Mouse (Mus musculus) MEL (cell line): ENCODE results near the gene Izumo1. TPM values are rescaled to one million over a fixed set of nuclear protein-coding genes. Genes with fewer than 3 reads are reported as not detected.

Experiments used
- DNase-seq: peaks from one replicate; pipeline ENCODE4 v3.0.0; 2011; ENCODE audit warnings: low read depth, low spot score
- H3K27ac ChIP-seq: 2 replicates; pipeline ENCODE4 v1.5.1; 2012; ENCODE audit warnings: low read depth, mild to moderate bottlenecking, control low read depth, low read length, moderate library complexity; ENCODE audit not compliant: control insufficient read depth
- H3K27me3 ChIP-seq, 2 experiments: fragments of 150-350 bp in 1 of 2; sonication (generic) in 1 of 2; 2 replicates each; pipeline ENCODE4 v1.6.1; 2012; ENCODE audit warnings: low read length in 2 of 2, mild to moderate bottlenecking in 2 of 2, improper control_type of control experiment in 1 of 2, moderate library complexity in 1 of 2; ENCODE audit not compliant: insufficient read depth in 2 of 2, control insufficient read depth in 1 of 2
- H3K36me3 ChIP-seq, 2 experiments: 2 replicates each; pipeline ENCODE4 v1.6.1; 2012 to 2014; ENCODE audit warnings: low read length in 2 of 2, improper control_type of control experiment in 1 of 2, inconsistent platforms in 1 of 2, mild to moderate bottlenecking in 1 of 2; ENCODE audit not compliant: insufficient read depth in 2 of 2, control insufficient read depth in 1 of 2
- H3K4me1 ChIP-seq, 2 experiments: fragments of 150-350 bp in 1 of 2; sonication (generic) in 1 of 2; 2 replicates each; pipeline ENCODE4 v1.6.1; 2012; ENCODE audit warnings: low read length in 2 of 2, improper control_type of control experiment in 1 of 2, mild to moderate bottlenecking in 1 of 2; ENCODE audit not compliant: insufficient read depth in 2 of 2, control insufficient read depth in 1 of 2
- H3K4me3 ChIP-seq, 2 experiments: fragments of 150-350 bp in 1 of 2; sonication (generic) in 1 of 2; 2 replicates each; pipeline ENCODE4 v1.5.1; 2012; ENCODE audit warnings: low read depth in 2 of 2, low read length in 2 of 2, mild to moderate bottlenecking in 2 of 2, moderate library complexity in 2 of 2, control low read depth in 1 of 2, improper control_type of control experiment in 1 of 2; ENCODE audit not compliant: control insufficient read depth in 1 of 2, insufficient read depth in 1 of 2
- H3K79me2 ChIP-seq: 2 replicates; pipeline ENCODE4 v1.6.1; 2012; ENCODE audit warnings: mild to moderate bottlenecking, low read length, moderate library complexity; ENCODE audit not compliant: control insufficient read depth, poor library complexity, insufficient read depth
- H3K9ac ChIP-seq: 2 replicates; pipeline ENCODE4 v1.6.1; 2012; ENCODE audit warnings: low read depth, mild to moderate bottlenecking, control low read depth, low read length, moderate library complexity; ENCODE audit not compliant: control insufficient read depth, poor library complexity, severe bottlenecking
- H3K9me3 ChIP-seq: fragments of 150-350 bp; sonication (generic); replicated peaks from 2 replicates; pipeline ENCODE4 v1.6.1; 2012; ENCODE audit warnings: mild to moderate bottlenecking, low read length, improper control_type of control experiment, moderate library complexity; ENCODE audit not compliant: insufficient read depth
- CHD2 ChIP-seq: IDR thresholded peaks from 2 replicates; pipeline ENCODE4 v1.6.1; 2011; ENCODE audit warnings: low read length, improper control_type of control experiment
- EP300 ChIP-seq, 2 experiments: IDR thresholded peaks; 2 replicates each; pipeline ENCODE4 v1.6.1; 2011; ENCODE audit warnings: improper control_type of control experiment in 2 of 2, low read length in 2 of 2, low read depth in 1 of 2, mild to moderate bottlenecking in 1 of 2
- ETS1 ChIP-seq: IDR thresholded peaks from 2 replicates; pipeline ENCODE4 v1.6.1; 2012; ENCODE audit warnings: low read depth, mild to moderate bottlenecking, inconsistent platforms, low read length, improper control_type of control experiment, moderate library complexity
- GATA1 ChIP-seq: IDR thresholded peaks from 2 replicates; pipeline ENCODE4 v1.6.1; 2011; ENCODE audit warnings: low read depth, low read length, improper control_type of control experiment
- HCFC1 ChIP-seq: IDR thresholded peaks from 2 replicates; pipeline ENCODE4 v1.6.1; 2012; ENCODE audit warnings: low read depth, mild to moderate bottlenecking, inconsistent platforms, low read length, improper control_type of control experiment, moderate library complexity
- KAT2A ChIP-seq: conservative IDR thresholded peaks from 2 replicates; pipeline ENCODE4 v1.6.1; 2012; ENCODE audit warnings: low read depth, low read length, improper control_type of control experiment, inconsistent platforms
- MAFK ChIP-seq: IDR thresholded peaks from 2 replicates; pipeline ENCODE4 v1.6.1; 2011; ENCODE audit warnings: low read depth, mild to moderate bottlenecking, low read length, improper control_type of control experiment, borderline replicate concordance
- MAZ ChIP-seq: IDR thresholded peaks from 2 replicates; pipeline ENCODE4 v1.6.1; 2012; ENCODE audit warnings: low read depth, mild to moderate bottlenecking, inconsistent platforms, low read length, improper control_type of control experiment
- MEF2A ChIP-seq: IDR thresholded peaks from 2 replicates; pipeline ENCODE4 v1.6.1; 2014; ENCODE audit warnings: low read depth, mild to moderate bottlenecking, inconsistent platforms, low read length, improper control_type of control experiment; ENCODE audit not compliant: poor library complexity, insufficient replicate concordance, severe bottlenecking; ENCODE audit errors: extremely low read depth
- MXI1 ChIP-seq: IDR thresholded peaks from 2 replicates; pipeline ENCODE4 v1.6.1; 2011; ENCODE audit warnings: mild to moderate bottlenecking, low read depth, low read length, improper control_type of control experiment
- MYB ChIP-seq: IDR thresholded peaks from 2 replicates; pipeline ENCODE4 v1.6.1; 2011; ENCODE audit warnings: mild to moderate bottlenecking, low read depth, low read length, improper control_type of control experiment
- MYC ChIP-seq: IDR thresholded peaks from 2 replicates; pipeline ENCODE4 v1.6.1; 2011; ENCODE audit warnings: low read depth, mild to moderate bottlenecking, low read length, improper control_type of control experiment, moderate library complexity
- NRF1 ChIP-seq: IDR thresholded peaks from 2 replicates; pipeline ENCODE4 v1.6.1; 2014; ENCODE audit warnings: low read depth, mild to moderate bottlenecking, inconsistent platforms, low read length, improper control_type of control experiment, moderate library complexity; ENCODE audit not compliant: poor library complexity, insufficient read depth, severe bottlenecking
- RCOR1 ChIP-seq: IDR thresholded peaks from 2 replicates; pipeline ENCODE4 v1.6.1; 2012; ENCODE audit warnings: low read depth, mild to moderate bottlenecking, inconsistent platforms, low read length, improper control_type of control experiment
- SIN3A ChIP-seq: IDR thresholded peaks from 2 replicates; pipeline ENCODE4 v1.6.1; 2012; ENCODE audit warnings: low read length, improper control_type of control experiment, inconsistent platforms
- TBP ChIP-seq: IDR thresholded peaks from 2 replicates; pipeline ENCODE4 v1.8.0; 2011; ENCODE audit warnings: low read depth, low read length, improper control_type of control experiment
- TCF12 ChIP-seq: IDR thresholded peaks from 2 replicates; pipeline ENCODE4 v1.6.1; 2014; ENCODE audit warnings: low read depth, mild to moderate bottlenecking, inconsistent platforms, low read length, improper control_type of control experiment, moderate library complexity
- USF1 ChIP-seq: IDR thresholded peaks from 2 replicates; pipeline ENCODE4 v1.6.1; 2014; ENCODE audit warnings: low read depth, mild to moderate bottlenecking, inconsistent platforms, low read length, improper control_type of control experiment, moderate library complexity
- USF2 ChIP-seq, 2 experiments: IDR thresholded peaks; 2 replicates each; pipeline ENCODE4 v1.6.1; 2011 to 2012; ENCODE audit warnings: improper control_type of control experiment in 2 of 2, low read length in 2 of 2, borderline replicate concordance in 1 of 2, inconsistent platforms in 1 of 2, low read depth in 1 of 2, mild to moderate bottlenecking in 1 of 2; ENCODE audit not compliant: insufficient read depth in 1 of 2
- ZC3H11A ChIP-seq: IDR thresholded peaks from 2 replicates; pipeline ENCODE4 v1.6.1; 2012; ENCODE audit warnings: low read depth, mild to moderate bottlenecking, inconsistent platforms, low read length, improper control_type of control experiment
- ZMIZ1 ChIP-seq: IDR thresholded peaks from 2 replicates; pipeline ENCODE4 v1.6.1; 2012; ENCODE audit warnings: low read depth, mild to moderate bottlenecking, inconsistent platforms, low read length, improper control_type of control experiment, moderate library complexity
- ZNF384 ChIP-seq: IDR thresholded peaks from 2 replicates; pipeline ENCODE4 v1.6.1; 2012; ENCODE audit warnings: low read depth, mild to moderate bottlenecking, inconsistent platforms, low read length, improper control_type of control experiment
- polyA plus RNA-seq, 2 experiments: library from polyadenylated mRNA; stranded (reverse) in 1 of 2; unstranded in 1 of 2; fragments of >175 nt in 1 of 2; fragments of >200 nt in 1 of 2; gene quantifications; 2 replicates each; pipeline versions ENCODE4 v1.2.1 to v1.2.4; 2012; ENCODE audit warnings: low replicate concordance in 2 of 2, low read depth in 1 of 2; ENCODE audit not compliant: insufficient read length in 2 of 2, insufficient read depth in 1 of 2, missing spikeins in 1 of 2
- total RNA-seq: library from RNA; depleted of rRNA; stranded (reverse); fragments of 300-350 nt; gene quantifications from 2 replicates; pipeline ENCODE4 v1.2.3, GENCODE M21; 2012

The Izumo1 gene
- total and polyA plus RNA-seq, 3 experiments = 0.04 TPM; not detected in 2

GRCm38 (mm10) chr7:45596107-45596506 is 25.5 kb upstream of the Izumo1 start:
- H3K9me3 ChIP-seq = no peaks in the 10 kb centered on the region
- TF ChIP-seq ETS1 (peak; percentile 71), SIN3A (peak; percentile 36; the same call in 1 of the 2 replicates), GATA1 (peak; percentile 76), MAZ (no peak), MXI1 (peak; percentile 37; the same call in 1 of the 2 replicates), MYB (0 out of 2 replicates have a peak, but pooled peaks have one; percentile 44), MAFK (0 out of 2 replicates have a peak, but pooled peaks have one; percentile 24), TCF12 (peak; percentile 61; the same call in 1 of the 2 replicates), EP300 (IDR thresholded peaks at IDR 0.05; ENCODE audit: low read depth in 1 of 2, low read length in 2 of 2) (peak; percentile 73 to 76), TBP (0 out of 2 replicates have a peak, but pooled peaks have one; percentile 24), MEF2A (no peak), RCOR1 (peak; percentile 86; the same call in 1 of the 2 replicates), ZNF384 (no peak)
- H3K4me3 ChIP-seq = no peak overlapping the region
- H3K27ac ChIP-seq = no peak overlapping the region; the same call in 1 of the 2 replicates
- H3K27me3 ChIP-seq = no peaks in the 10 kb centered on the region
- H3K79me2 ChIP-seq = no peaks in the 10 kb centered on the region
- peaks cover 10 to 20% of the 10 kb centered on the region in 2 experiments for H3K4me1 ChIP-seq
- H3K36me3 ChIP-seq = peaks cover 0 to 27% of the 10 kb centered on the region in 2 experiments; a peak in 2 of 4 replicates
- no peak overlapping the region for H3K9ac ChIP-seq
- DNase-seq = peak; percentile 70

GRCm38 (mm10) chr7:45597013-45597412 is 24.6 kb upstream of the Izumo1 start:
- no peaks in the 10 kb centered on the region for H3K27me3 ChIP-seq

More at GRCm38 (mm10) chr7:45597013-45597412, 24.6 kb upstream of the Izumo1 start:
- Histone ChIP-seq H3K36me3 (peaks cover 0 to 23% of the 10 kb centered on the region in 2 experiments; a peak in 2 of 4 replicates), H3K9ac (no peak overlapping the region), H3K9me3 (no peaks in the 10 kb centered on the region), H3K4me1 (peaks cover 9 to 16% of the 10 kb centered on the region in 2 experiments), H3K4me3 (no peak overlapping the region), H3K79me2 (no peaks in the 10 kb centered on the region), H3K27ac (no peak overlapping the region)
- TF ChIP-seq SIN3A (no peak), MYC (no peak), ZC3H11A (no peak), TBP (no peak), HCFC1 (no peak), GATA1 (no peak), USF2 (IDR thresholded peaks at IDR 0.05; ENCODE audit: borderline replicate concordance in 1 of 2, insufficient read depth in 1 of 2, low read depth in 1 of 2, low read length in 2 of 2) (no peak), MYB (no peak), NRF1 (no peak), CHD2 (no peak), ZMIZ1 (no peak), KAT2A (no peak), USF1 (no peak)
- DNase-seq = no peak
